Mouse (Mus musculus) T-helper 2 cell (primary cell): ENCODE measurements at regions not wholly inside any gene's neighbourhood (a gene's known extent, or its start where the extent isn't known, plus 50 kb on each side); places are given as distances from the start of the nearest gene placed in this dataset.

Experiments
- in situ Hi-C: fragments of 300-600 bp; cut with MboI, MseI; formaldehyde crosslinking; loops from one replicate; pipeline ENCODE4 v1.15.1; 2025; ENCODE audit warnings: high pct_unique_total_duplicates

DNA sequence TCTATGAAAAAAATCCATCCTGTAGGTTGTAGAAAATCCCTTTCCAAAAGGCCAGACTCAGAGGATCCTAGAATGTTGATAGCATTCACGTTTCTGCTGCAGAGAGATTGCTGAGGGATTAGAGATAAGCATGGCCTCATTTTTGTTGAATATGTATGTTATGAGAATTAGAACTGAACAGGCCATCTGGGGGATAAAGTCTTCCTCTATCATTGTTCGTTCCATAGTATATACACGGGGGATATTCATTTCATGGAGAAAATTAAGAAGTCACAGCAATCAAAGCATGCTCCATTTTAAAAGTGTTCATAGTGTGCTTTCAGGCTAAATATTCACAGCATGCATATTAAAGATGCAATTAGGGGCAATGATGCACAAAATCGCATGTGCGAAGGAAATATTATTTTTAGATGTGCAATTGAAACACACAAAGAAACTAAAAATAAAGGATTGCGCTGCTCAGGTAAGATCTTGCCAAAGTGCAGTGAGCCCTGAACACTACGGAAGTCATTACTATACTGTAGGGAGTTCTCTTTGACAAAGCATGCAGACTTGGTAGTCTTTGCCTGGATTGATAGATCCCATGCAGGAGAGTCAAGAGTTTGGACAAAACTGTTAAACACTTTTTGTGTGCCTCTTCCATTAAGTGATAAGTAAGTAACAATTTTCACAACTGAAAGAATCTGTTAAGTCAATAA is 511.5 kb downstream of the Phf3 start:
- in situ Hi-C loops: loop anchor here (5.0 kb wide), 1 partner anchor 35 kb away; no protein-coding TSS in a partner anchor

DNA sequence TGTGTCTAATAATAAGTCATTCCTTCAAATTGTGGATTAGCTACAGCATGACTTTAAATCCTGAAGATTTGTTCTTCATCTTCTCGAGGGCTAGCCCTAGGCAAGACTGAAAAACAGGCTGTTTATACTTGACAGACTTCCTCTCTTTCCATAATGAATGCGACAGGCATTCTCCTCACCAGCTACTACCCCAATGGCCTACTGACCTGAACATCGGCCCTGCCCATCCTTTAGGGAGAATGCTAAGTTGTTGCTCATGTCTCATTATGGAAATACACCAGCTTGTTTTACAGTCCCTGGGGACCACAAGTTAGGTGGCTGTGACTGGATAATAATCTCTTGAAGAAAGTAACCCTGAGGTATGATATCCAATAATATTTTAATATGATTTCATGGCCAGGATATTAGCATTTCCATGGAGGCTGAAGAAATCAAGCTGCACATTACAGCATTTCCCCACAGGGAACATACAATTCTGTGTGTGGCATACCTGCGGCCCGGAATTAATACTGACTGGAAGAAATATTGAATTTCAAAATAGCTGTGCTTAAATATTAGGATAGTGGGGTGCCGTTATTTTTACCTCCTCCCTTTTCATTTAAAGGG is 553.0 kb downstream of the Phf3 start:
- in situ Hi-C loops: no loop called here

DNA sequence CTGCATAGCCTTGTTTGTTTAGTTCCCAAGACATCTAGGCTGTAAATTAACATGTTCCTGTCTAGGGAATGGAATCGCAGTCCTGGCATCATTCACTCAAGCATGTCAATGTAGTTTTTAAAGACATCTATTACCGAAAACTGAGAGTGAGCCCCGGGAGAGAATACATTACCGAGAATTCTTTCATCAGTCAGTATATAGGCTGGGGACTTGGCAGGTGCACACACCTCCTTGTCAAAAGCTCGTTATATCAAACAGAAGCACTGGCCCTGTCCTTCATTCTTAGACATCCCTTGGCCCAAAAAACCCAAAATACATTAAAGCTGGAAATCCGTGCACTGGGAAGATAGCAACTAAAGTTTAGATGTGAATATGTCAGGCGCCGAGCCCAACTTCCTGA is 555.5 kb downstream of the Phf3 start:
- in situ Hi-C loops: no loop called here

DNA sequence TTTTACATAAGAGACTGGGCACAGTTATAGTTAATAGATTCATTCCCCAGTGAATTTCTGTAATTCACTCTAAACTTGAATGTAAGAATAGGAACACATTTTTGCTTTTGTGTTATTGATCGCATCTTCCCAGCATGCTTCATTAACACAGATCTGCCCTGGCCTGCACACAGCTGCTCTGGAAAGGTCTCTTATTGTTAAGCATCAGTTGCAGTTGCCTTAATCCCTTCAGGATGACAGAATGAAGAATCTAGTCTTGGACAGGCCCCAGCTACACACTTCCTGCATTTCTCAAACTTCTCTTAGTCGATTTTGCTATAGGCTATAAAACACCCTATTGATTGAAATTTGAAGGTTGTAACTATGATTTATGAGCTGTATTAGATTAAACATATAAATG is 584.6 kb downstream of the Phf3 start:
- in situ Hi-C loops: loop anchor here (10.0 kb wide), 1 partner anchor 1514 kb away; no protein-coding TSS in a partner anchor

DNA sequence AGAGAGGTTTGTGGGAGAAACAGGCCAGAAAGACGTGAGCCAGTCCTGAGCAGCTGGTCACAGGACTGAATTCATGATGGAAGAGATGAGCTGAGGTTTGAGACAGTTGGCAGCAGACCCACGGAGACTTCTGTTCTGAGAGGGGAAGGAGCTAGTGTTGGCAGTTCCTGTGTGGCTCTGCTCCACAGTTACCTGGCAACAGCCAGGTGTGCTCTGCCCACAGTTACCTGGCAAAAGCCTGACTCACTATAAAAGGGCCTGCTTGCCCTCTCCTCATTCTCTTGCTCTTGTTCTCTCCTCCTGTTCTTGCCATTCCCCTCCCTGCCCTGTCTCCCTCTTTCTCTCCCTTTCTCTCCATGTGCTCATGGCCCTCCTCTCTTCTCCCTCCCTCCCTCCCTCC is 611.3 kb downstream of the Phf3 start:
- in situ Hi-C loops: no loop called here

DNA sequence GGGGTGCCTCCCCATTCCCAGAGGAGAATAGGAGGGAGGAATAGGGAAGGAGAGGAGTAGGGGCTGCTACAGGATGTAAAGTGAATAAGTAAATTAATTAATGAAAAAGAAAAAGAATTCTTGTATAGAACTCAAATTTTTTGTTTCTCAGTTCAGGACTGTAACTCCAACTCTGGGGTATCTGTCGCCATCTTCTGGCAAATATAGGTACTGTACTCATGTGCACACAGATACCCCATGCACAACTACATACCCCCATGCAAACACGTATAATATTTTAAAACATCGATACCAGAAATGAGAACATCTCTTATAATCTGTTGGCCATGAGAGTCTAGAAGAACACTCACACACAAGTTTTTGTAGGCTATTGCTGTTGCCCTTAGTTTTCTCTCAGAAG is 614.2 kb downstream of the Phf3 start:
- in situ Hi-C loops: no loop called here

DNA sequence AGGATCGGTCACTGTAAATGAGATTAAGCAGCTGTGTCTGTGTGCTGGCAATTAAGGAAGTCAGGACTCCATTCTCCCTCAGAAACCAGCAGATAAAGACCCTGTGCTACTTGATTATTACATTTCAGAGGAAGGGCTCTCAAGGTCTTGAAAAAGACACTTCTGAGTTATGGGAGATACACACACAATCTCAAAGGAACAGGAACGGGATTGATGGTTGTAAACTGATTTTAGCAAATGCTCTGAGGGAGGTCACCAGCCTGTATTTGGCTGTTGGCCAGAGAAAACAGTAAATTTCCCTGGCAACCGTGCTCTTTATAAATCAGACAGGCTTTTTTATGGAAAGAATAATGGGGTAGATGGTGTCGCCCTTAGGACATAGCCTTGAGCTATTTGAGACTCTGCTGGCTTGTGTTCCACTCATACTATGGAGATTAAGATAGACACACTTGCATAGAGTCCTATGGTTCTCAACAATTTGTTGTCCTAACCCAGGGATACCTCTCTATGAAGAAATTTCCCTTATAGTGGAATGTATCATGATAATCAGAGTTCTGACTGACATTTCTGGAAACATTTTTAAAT is 656.9 kb downstream of the Phf3 start:
- in situ Hi-C loops: no loop called here

DNA sequence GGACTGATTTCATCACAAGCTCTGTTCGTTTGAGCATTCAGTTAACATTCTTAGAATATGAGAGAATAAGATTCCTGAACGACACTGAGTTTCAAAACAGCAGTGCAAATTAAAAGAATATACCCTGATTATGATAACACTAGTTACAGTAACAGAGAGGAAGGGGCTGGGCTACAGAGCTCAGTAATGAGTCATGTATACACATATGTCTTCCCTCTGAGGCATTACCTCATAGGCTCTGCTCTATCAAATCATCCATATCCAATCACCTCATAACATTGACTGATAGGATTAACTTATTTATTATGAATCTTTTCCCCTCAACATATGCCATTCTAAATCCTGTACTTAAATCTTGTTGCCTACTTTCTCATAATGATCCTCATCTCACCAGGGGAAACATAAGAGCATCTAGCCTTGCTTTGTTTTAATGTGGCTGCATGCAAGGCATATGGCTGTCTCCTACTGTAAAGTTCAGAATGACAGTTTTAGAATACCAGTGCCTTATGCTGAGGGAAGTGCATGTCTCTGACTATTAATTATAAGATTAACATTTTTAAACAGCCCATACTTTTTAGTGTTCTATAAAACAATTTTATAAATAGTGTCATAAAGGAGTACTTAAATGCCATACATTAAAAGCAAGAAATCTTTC is 669.0 kb downstream of the Phf3 start:
- in situ Hi-C loops: no loop called here

DNA sequence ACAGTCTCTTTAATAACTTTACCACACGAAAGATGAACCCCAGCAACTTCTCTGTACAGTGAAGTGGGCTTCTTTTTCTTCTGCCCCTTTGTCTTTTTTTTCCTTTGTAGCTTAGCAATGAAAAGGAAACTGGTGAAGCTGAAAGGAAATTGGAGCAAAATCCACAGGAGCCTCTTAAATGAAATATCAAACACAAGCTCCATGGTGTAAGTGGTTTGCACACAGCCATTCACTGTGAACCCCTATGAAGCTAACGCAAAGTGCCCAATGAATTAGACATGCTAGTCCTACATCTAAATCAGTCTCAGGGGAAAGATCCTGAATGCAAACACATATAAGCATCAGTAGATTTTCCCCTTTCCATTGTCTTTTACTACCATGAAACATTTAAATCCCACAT is 697.5 kb downstream of the Phf3 start:
- in situ Hi-C loops: no loop called here

DNA sequence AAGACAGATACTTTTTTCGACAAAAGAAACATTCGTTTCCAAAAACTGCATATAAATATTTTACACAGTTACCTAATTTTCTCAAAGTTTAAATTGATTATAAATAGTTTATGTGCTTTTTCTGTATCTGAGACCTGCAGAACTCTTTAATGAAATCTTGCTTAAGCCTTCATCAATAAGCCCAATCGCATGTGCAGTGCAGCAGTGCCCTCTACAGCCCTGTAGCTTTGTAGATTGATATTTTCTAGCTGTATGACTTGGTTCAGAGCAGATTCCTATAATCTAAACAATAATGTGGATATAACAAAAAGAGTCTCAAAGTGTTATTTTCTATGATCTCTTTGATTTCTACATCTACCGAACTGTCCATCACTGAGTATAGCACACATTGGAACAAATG is 728.7 kb downstream of the Phf3 start:
- in situ Hi-C loops: no loop called here

DNA sequence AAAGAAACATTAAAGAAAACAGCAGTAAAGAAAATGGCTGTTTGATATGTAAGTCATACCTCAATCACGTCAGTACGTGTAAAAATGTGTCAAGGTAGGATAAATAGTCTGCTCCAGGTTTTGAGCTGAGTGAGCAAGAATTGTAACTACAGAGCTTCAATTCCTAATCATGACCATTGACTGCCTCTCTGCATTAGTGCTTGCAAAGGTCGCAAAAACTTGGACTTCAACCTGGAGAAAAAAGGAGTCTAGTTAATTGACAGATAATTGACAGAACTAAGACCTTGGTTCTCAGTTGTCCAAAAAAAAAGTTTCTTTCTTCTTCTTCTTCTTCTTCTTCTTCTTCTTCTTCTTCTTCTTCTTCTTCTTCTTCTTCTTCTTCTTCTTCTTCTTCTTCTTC is 759.5 kb downstream of the Phf3 start:
- in situ Hi-C loops: no loop called here
